Mouse (Mus musculus): Measurements from ENCODE around the gene Olfr1109.

Olfr1109 gene

DNA sequence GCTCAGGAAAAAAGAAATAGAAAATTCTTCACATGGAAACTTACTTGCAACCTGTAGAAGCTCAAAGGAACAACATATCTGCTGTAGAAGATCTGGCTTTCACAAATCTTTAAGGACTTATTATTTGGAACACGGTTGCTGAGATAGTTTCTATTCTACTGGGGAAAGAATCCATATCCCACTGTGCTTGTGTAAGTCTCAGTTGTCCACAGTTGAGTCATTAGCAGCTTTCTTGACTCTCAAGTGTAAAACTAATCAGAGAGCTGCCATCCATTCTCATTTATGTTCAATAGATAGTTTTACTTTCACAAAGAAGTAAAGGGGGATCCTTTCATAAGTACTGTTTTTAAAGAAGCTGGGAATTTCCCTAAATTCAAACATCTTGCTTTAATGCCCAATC, at the start of gene Olfr1109:
Olfr1109 (minus strand) TSS at position 101 of the 400 bp plus-strand sequence.
- DNase-seq (ENCODE audit: low read depth) = no peak

DNA sequence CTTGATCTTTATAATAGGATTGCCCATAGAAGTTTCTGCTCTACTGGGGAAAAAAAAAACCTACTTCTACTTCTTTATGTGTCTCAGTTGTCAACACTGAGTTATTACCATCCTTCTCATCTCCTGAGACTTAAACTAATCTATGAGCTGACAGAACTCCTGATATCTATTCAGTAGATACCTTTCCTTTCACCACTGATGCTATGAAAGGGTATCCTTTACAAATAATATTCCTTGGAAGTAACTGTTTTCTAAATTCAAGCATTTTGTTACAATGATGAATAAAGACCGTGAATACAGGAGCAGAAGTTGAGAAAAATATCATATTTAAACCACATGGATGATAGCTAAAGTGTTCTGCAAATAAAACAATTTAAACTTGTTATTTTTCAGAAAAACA, 44.4 kb upstream of the Olfr1109 start, which contains the start of gene Olfr1110:
Olfr1110 (minus strand) TSS at position 101 of the 400 bp plus-strand sequence.
- DNase-seq (ENCODE audit: low read depth) = no peak

DNA sequence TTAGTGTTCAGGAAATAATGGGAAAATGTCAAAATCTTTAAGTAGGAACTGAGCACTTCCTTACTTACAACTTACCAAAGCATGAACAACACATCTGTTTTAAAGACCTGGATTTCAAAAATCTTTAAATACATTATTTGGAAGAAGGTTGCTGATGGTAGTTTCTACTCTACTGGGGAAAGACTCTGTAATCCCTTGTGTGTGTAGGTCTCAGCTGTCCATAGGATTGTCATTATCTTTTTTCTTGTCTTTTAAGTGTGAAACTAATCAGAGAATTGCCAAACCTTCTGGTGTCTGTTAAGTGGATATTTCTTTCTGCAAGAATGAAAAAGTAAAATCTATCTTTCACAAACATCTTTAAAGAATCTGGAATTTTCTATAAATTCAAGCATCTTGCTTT, 18.7 kb upstream of the Olfr1109 start, which contains the start of gene Olfr259:
Olfr259 (minus strand) TSS at position 101 of the 400 bp plus-strand sequence.
- no peak for DNase-seq (ENCODE audit: low read depth)

DNA sequence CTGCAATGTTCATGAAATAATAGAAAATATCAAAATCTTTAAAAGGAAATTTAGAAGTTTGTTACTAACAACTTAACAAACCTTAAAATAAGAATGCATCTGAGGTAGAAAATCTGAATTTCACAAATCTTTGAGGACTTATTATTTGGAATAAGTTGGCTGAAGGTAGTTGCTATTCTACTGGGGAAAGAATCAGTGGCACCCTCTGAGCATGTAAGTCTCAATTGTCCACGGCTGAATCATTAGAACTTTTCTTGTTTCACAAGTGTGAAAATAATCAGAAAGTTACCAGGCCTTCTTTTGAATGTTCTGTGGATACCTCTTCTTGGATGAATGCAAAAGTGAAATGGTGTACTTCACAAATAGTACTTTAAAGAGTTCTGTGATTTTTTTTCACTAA, 20.1 kb downstream of the Olfr1109 start, which contains the start of gene Olfr1107:
Olfr1107 (minus strand) TSS at position 101 of the 400 bp plus-strand sequence.
- DNase-seq (ENCODE audit: low read depth) = no peak

DNA sequence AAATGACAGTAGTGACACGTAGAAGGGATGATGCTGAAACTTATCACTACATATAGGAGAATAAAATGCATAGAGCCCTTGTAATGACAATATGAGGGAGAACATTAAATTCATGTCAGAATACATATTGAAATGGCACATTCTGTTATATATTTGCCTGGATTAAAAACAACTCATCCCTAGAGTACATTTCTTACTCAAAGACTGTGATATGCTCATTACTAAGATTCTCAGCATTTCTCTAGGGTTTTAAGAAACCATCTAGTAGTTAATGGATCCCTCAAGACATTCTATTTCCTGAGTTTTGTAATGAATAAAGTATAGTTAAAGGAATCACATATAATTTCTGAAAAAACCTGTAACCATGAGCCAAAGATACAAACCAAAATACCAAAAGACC, 43.6 kb downstream of the Olfr1109 start, which contains the start of gene Olfr1106:
Olfr1106 (minus strand) TSS at position 101 of the 400 bp plus-strand sequence.
- DNase-seq (ENCODE audit: low read depth) = no peak

Data from fibroblast of lung, adult 2 months (primary cell).